11 mouse cellular contexts compared by ENCODE assay signal in the genomic region with DNA sequence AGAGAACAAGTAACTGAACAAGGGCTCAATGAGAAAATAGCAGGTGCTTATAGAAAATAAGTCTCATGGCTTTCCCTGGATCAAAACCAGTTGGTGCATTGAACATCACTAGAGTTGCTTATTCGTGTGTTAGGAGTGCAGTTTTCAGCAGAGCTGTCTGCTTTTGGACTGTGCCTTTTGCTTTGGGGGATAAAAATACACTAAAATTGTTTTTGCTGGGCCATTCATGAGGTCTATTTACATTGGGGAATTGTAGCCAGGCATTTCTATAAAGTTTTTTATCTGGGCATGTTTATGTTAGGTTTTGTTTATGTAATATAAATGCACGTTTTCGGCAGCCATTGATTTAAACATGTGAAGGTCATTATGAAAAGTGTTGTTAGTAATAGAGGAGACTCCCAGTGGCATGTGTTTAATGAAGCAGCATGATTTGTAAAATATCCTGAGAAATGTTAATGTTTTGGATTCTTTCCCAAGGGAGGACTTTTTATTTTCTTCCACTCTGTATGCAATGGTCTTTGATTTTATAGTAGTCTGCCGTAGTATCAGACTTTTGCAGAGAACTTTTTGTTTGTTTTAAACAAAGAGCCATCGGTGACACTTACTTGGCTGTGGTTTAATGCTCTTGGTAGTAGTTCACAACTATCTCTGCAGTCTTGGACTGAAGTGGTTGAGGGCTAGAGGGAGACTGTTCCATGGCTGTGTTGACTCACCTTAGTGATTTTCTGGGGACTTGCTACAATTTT.
DNase-seq lines count a peak whose midpoint lies in the region; ATAC-seq and TF ChIP-seq lines count a peak whose summit lies in the region.
"Had no signal": no experiment of that assay in that cellular context is flagged by ENCODE, and none has a peak within 500 bp of the region (broad histone marks: within the 10 kb centered on the region; RNA-seq: fewer than 3 reads in every experiment).

No protein-coding gene starts in this region.

- 86% methylated on average over 5 of the region's 5 CpGs for WGBS in forebrain, embryonic 10.5 days
- 80% methylated on average over 5 of the region's 5 CpGs for WGBS in forebrain, embryonic 12.5 days
- WGBS in kidney, embryonic 14.5 days, result 48% methylated on average over 5 of the region's 5 CpGs
- 60% methylated on average over 5 of the region's 5 CpGs for WGBS in neural tube, embryonic 15.5 days
- WGBS in cerebellum, adult 2 months, result 84% methylated on average over 5 of the region's 5 CpGs

- no peak for TF ChIP-seq CTCF in cerebellum, adult 2 months (IDR thresholded peaks at IDR 0.05; ENCODE audit: borderline replicate concordance, insufficient read depth, low read depth, low read length)

- peaks cover 44% of the 10 kb centered on the region for H3K4me1 ChIP-seq in forebrain, embryonic 10.5 days
- peaks cover 25% of the 10 kb centered on the region for H3K4me1 ChIP-seq in forebrain, embryonic 12.5 days
- peaks cover 16% of the 10 kb centered on the region for H3K4me1 ChIP-seq in kidney, embryonic 14.5 days (ENCODE audit: control insufficient read depth, insufficient read depth, low read length)
- peaks cover 9% of the 10 kb centered on the region; the same call in 1 of the 2 replicates for H3K4me1 ChIP-seq in neural tube, embryonic 15.5 days
- H3K4me1 ChIP-seq in cerebellum, adult 2 months (ENCODE audit: control insufficient read depth, insufficient read depth, low read length), result peaks cover 5% of the 10 kb centered on the region; the same call in 1 of the 2 replicates

- no peak for ATAC-seq in forebrain, embryonic 12.5 days (ENCODE audit: low FRiP score)
- no peak for ATAC-seq in kidney, embryonic 14.5 days (ENCODE audit: low FRiP score, low TSS enrichment)
- ATAC-seq in neural tube, embryonic 15.5 days (ENCODE audit: low FRiP score), result no peak
- ATAC-seq in erythroblast, adult 5-6 weeks (replicated peaks; ENCODE audit: low FRiP score, poor library complexity, severe bottlenecking), result no peak
- ATAC-seq: forebrain, embryonic 16.5 days had no signal

- no peaks in the 10 kb centered on the region for H3K36me3 ChIP-seq in forebrain, embryonic 10.5 days (replicated peaks)
- H3K36me3 ChIP-seq in forebrain, embryonic 12.5 days (replicated peaks), result no peaks in the 10 kb centered on the region
- no peaks in the 10 kb centered on the region for H3K36me3 ChIP-seq in kidney, embryonic 14.5 days (ENCODE audit: control insufficient read depth, insufficient read depth, low read length)
- H3K36me3 ChIP-seq in neural tube, embryonic 15.5 days, result no peaks in the 10 kb centered on the region

- no peak overlapping the region for H3K9ac ChIP-seq in forebrain, embryonic 12.5 days
- no peak overlapping the region for H3K9ac ChIP-seq in kidney, embryonic 14.5 days (ENCODE audit: low read depth, low read length)
- no peak overlapping the region for H3K9ac ChIP-seq in neural tube, embryonic 15.5 days (replicated peaks)
- H3K9ac ChIP-seq: liver, embryonic 14.5 days had no signal

- H3K27me3 ChIP-seq in forebrain, embryonic 10.5 days (ENCODE audit: poor library complexity, severe bottlenecking), result peaks cover 76% of the 10 kb centered on the region
- peaks cover 16% of the 10 kb centered on the region for H3K27me3 ChIP-seq in forebrain, embryonic 12.5 days
- H3K27me3 ChIP-seq in kidney, embryonic 14.5 days (ENCODE audit: control insufficient read depth, insufficient read depth, low read length), result no peaks in the 10 kb centered on the region
- H3K27me3 ChIP-seq in neural tube, embryonic 15.5 days (replicated peaks), result no peaks in the 10 kb centered on the region
- H3K27me3 ChIP-seq in cerebellum, adult 2 months (ENCODE audit: control insufficient read depth, insufficient read depth, low read length), result no peaks in the 10 kb centered on the region

- 0 out of 2 replicates have a peak overlapping the region, but pooled peaks have one; percentile 81 for H3K27ac ChIP-seq in forebrain, embryonic 10.5 days
- H3K27ac ChIP-seq in forebrain, embryonic 12.5 days, result no peak overlapping the region
- H3K27ac ChIP-seq in kidney, embryonic 14.5 days (ENCODE audit: low read depth, low read length), result peak overlapping the region; percentile 84
- H3K27ac ChIP-seq in neural tube, embryonic 15.5 days (replicated peaks), result 0 out of 2 replicates have a peak overlapping the region, but pooled peaks have one; percentile 41
- no peak overlapping the region for H3K27ac ChIP-seq in cerebellum, adult 2 months (ENCODE audit: insufficient read depth, low read length)
- H3K27ac ChIP-seq: liver, embryonic 14.5 days had no signal

- no peak for DNase-seq in forebrain, embryonic 10.5 days (ENCODE audit: extremely low spot score, low spot score)
- no peak for DNase-seq in kidney, adult 11 months
- DNase-seq in neural tube, embryonic 10.5 days (ENCODE audit: extremely low spot score, low spot score), result no peak
- DNase-seq in cerebellum, adult 2 months, result no peak
- DNase-seq: cerebellum, postnatal 25 days had no signal

- peaks cover 11% of the 10 kb centered on the region for H3K9me3 ChIP-seq in forebrain, embryonic 10.5 days
- H3K9me3 ChIP-seq in forebrain, embryonic 12.5 days, result 0 out of 2 replicates have a peak, but pooled peaks cover 3% of the 10 kb centered on the region
- H3K9me3 ChIP-seq in kidney, embryonic 14.5 days (ENCODE audit: control insufficient read depth, low read length), result no peaks in the 10 kb centered on the region
- no peaks in the 10 kb centered on the region for H3K9me3 ChIP-seq in neural tube, embryonic 15.5 days (replicated peaks)

- H3K4me3 ChIP-seq in forebrain, embryonic 10.5 days, result no peak overlapping the region
- H3K4me3 ChIP-seq in forebrain, embryonic 12.5 days (replicated peaks), result no peak overlapping the region
- H3K4me3 ChIP-seq in kidney, embryonic 14.5 days (ENCODE audit: low read length), result no peak overlapping the region
- no peak overlapping the region for H3K4me3 ChIP-seq in neural tube, embryonic 15.5 days (replicated peaks)
- no peak overlapping the region for H3K4me3 ChIP-seq in cerebellum, adult 2 months (replicated peaks; ENCODE audit: insufficient read depth, low read depth, low read length)

- TF ChIP-seq POLR2A in cerebellum, adult 2 months (IDR thresholded peaks at IDR 0.05; ENCODE audit: borderline replicate concordance, insufficient read depth, low read length), result no peak

- H3K4me2 ChIP-seq in forebrain, embryonic 12.5 days, result no peak overlapping the region
- H3K4me2 ChIP-seq in kidney, embryonic 14.5 days (replicated peaks; ENCODE audit: low read depth, low read length), result no peak overlapping the region
- H3K4me2 ChIP-seq in neural tube, embryonic 15.5 days, result no peak overlapping the region

Comparison
In these comparisons a context has a peak if more than half of its experiments do, and no peak if none do; other contexts are left out.
1. H3K27ac ChIP-seq: peak in forebrain, embryonic 10.5 days (single experiment), kidney, embryonic 14.5 days (single experiment) and neural tube, embryonic 15.5 days (single experiment); none in forebrain, embryonic 12.5 days (single experiment) and cerebellum, adult 2 months (single experiment).